Mouse (Mus musculus) cerebellum, postnatal 4 days (tissue): ENCODE measurements around the gene Col9a2.

ENCODE experiments used
- DNase-seq, 2 experiments: peaks; one replicate each; pipeline ENCODE4 v3.0.0; 2022; ENCODE audit warnings: low spot score in 2 of 2, mixed read lengths in 1 of 2

The Col9a2 gene

GRCm38 (mm10) chr4:121077915-121078646 lies 38.9 kb downstream of the Col9a2 start:
- no peak for DNase-seq

DNA sequence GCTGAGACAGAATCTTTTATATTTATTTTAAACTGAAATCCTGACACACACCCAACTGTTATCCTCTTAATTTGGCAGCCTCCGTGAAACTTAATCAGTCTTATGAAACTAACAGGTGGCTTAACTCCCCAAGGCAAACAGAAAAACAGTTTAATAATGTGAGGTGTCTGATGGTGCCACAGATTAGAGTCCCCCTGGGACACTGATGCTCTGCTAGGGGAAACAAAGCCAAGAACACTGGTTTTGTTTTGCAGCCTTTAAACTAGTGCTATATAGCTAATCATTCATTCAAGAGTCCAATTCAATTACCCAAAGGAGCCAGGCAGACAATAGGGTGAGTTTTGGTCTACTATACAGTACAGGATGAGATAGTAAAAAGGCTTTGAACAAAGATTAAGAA lies 41.2 kb downstream of the Col9a2 start:
- no peak for DNase-seq

GRCm38 (mm10) chr4:121084506-121084905 lies 45.3 kb downstream of the Col9a2 start:
- no peak for DNase-seq

GRCm38 (mm10) chr4:121088696-121089095 lies 49.5 kb downstream of the Col9a2 start:
- no peak for DNase-seq

- DNase-seq = no peak
Measured at GRCm38 (mm10) chr4:121090211-121090610, 51.0 kb downstream of the Col9a2 start.

DNA sequence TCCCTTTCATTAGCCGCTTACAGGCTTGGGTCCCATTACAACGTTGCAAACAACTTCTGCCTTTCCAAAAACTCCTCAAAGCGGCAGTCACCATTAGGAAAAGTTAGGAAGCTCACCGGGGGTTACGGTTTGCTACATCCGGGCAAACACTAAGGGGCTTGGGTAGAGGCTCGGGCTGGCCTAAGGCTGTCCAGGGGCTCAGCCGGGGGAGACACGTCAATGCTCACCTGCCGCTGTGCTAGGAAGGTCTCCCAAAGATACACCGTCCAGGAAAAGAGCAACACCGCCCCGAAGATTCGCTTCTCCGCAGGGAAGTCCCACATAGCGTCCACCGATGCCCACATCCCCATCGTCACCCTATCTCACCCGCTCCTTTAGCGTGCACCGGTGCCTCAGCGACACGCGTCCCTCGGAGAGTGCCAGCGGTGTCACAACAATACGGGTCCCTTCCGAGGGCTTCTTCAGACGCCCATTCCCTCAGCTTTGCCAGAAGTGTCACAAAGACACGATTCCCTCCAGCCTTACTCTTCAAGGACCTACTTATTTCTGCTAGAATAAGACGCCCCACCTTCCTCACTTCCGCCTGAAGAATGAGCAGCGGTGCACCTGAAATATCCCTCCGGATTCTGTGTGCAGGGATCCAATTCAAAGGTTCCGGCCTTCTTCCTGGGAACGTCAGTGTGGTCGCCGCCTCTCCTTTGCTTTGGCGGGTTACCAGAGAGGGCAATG lies 58.6 kb downstream of the Col9a2 start, which contains the start of gene Zmpste24:
Gene Zmpste24, minus strand, starts transcription at position 592 of the 729 bp plus-strand sequence.
- peak; percentile 72 to 91 for DNase-seq

GRCm38 (mm10) chr4:121103304-121103703 lies 64.1 kb downstream of the Col9a2 start:
- no peak for DNase-seq
